Mouse (Mus musculus) MEL (cell line): ENCODE data around the gene Stra6l.

Experiments used
- CHD1 ChIP-seq: IDR thresholded peaks from 2 replicates; pipeline ENCODE4 v1.6.1; 2012; ENCODE audit warnings: low read depth, mild to moderate bottlenecking, inconsistent platforms, low read length, improper control_type of control experiment
- CTCF ChIP-seq, 3 experiments: IDR thresholded peaks in 2 of 3; conservative IDR thresholded peaks in 1 of 3; 2 replicates each; pipeline ENCODE4 v1.5.1; 2011 to 2012; ENCODE audit warnings: low read length in 3 of 3, low read depth in 2 of 3, mild to moderate bottlenecking in 2 of 3, improper control_type of control experiment in 1 of 3, inconsistent platforms in 1 of 3, mixed read lengths in 1 of 3, moderate library complexity in 1 of 3; ENCODE audit not compliant: control insufficient read depth in 1 of 3, insufficient read depth in 1 of 3, poor library complexity in 1 of 3, severe bottlenecking in 1 of 3
- EP300 ChIP-seq, 2 experiments: IDR thresholded peaks; 2 replicates each; pipeline ENCODE4 v1.6.1; 2011; ENCODE audit warnings: improper control_type of control experiment in 2 of 2, low read length in 2 of 2, low read depth in 1 of 2, mild to moderate bottlenecking in 1 of 2
- ETS1 ChIP-seq: IDR thresholded peaks from 2 replicates; pipeline ENCODE4 v1.6.1; 2012; ENCODE audit warnings: low read depth, mild to moderate bottlenecking, inconsistent platforms, low read length, improper control_type of control experiment, moderate library complexity
- GATA1 ChIP-seq: IDR thresholded peaks from 2 replicates; pipeline ENCODE4 v1.6.1; 2011; ENCODE audit warnings: low read depth, low read length, improper control_type of control experiment
- NELFE ChIP-seq: IDR thresholded peaks from 2 replicates; pipeline ENCODE4 v1.6.1; 2011; ENCODE audit warnings: low read depth, low read length, improper control_type of control experiment
- NRF1 ChIP-seq: IDR thresholded peaks from 2 replicates; pipeline ENCODE4 v1.6.1; 2014; ENCODE audit warnings: low read depth, mild to moderate bottlenecking, inconsistent platforms, low read length, improper control_type of control experiment, moderate library complexity; ENCODE audit not compliant: poor library complexity, insufficient read depth, severe bottlenecking
- POLR2A ChIP-seq, 2 experiments: IDR thresholded peaks; 2 replicates each; pipeline ENCODE4 v1.6.1; 2011 to 2012; ENCODE audit warnings: low read length in 2 of 2, mild to moderate bottlenecking in 2 of 2, control low read depth in 1 of 2, improper control_type of control experiment in 1 of 2, low read depth in 1 of 2, moderate library complexity in 1 of 2; ENCODE audit not compliant: control insufficient read depth in 1 of 2, insufficient read depth in 1 of 2, poor library complexity in 1 of 2
- USF1 ChIP-seq: IDR thresholded peaks from 2 replicates; pipeline ENCODE4 v1.6.1; 2014; ENCODE audit warnings: low read depth, mild to moderate bottlenecking, inconsistent platforms, low read length, improper control_type of control experiment, moderate library complexity
- ZC3H11A ChIP-seq: IDR thresholded peaks from 2 replicates; pipeline ENCODE4 v1.6.1; 2012; ENCODE audit warnings: low read depth, mild to moderate bottlenecking, inconsistent platforms, low read length, improper control_type of control experiment
- ZMIZ1 ChIP-seq: IDR thresholded peaks from 2 replicates; pipeline ENCODE4 v1.6.1; 2012; ENCODE audit warnings: low read depth, mild to moderate bottlenecking, inconsistent platforms, low read length, improper control_type of control experiment, moderate library complexity
- ZNF384 ChIP-seq: IDR thresholded peaks from 2 replicates; pipeline ENCODE4 v1.6.1; 2012; ENCODE audit warnings: low read depth, mild to moderate bottlenecking, inconsistent platforms, low read length, improper control_type of control experiment

- TF ChIP-seq CTCF (IDR thresholded peaks at IDR 0.05 in 2 of 3, conservative IDR thresholded peaks at IDR 0.05 in 1 of 3; ENCODE audit: control insufficient read depth in 1 of 3, insufficient read depth in 1 of 3, low read depth in 2 of 3, low read length in 3 of 3, poor library complexity in 1 of 3, severe bottlenecking in 1 of 3): peak; percentile 72 to 78 (median 74)
- peak; percentile 24 for TF ChIP-seq ZC3H11A
- no peak for TF ChIP-seq ETS1
- no peak for TF ChIP-seq ZNF384
- no peak for TF ChIP-seq USF1
- no peak for TF ChIP-seq ZMIZ1
- TF ChIP-seq CHD1: no peak
- no peak for TF ChIP-seq EP300 (IDR thresholded peaks at IDR 0.05; ENCODE audit: low read depth in 1 of 2, low read length in 2 of 2)
- TF ChIP-seq GATA1: no peak
- TF ChIP-seq POLR2A (IDR thresholded peaks at IDR 0.05; ENCODE audit: control insufficient read depth in 1 of 2, insufficient read depth in 1 of 2, low read depth in 1 of 2, low read length in 2 of 2, poor library complexity in 1 of 2): no peak
- no peak for TF ChIP-seq NRF1
- no peak for TF ChIP-seq NELFE
Measured at GRCm38 (mm10) chr4:45855803-45856424, 7.5 kb downstream of the Stra6l start.
